8 mouse cellular contexts compared by ENCODE assay signal in the genomic region with DNA sequence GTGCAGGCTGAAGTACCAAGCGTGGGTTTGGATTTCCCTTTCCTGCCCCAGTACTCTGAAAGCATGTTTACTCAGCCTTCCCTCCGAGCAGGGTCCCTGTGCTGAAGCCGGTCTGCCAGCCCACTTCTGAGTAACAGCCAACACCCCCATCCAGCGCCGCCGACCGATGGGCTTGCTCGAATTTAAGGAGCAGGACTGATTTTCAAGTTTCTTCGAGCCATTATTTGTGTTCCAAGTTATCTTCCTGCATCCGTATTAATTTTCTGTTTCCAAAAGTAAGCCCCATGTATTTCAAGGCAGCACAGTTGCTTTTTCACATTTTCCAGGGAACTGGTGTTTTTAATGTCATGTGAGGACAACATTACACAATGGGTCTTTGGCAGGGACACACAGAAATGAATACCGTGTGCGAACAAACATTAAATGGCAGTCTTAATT.
DNase-seq lines count a peak whose midpoint lies in the region; ATAC-seq and TF ChIP-seq lines count a peak whose summit lies in the region.

No protein-coding gene starts in this region.

- intact Hi-C loops in left cerebral cortex, adult 2 months (cut with DNase I), result loop anchor here (1.0 to 10.0 kb wide), 4 partner anchors 33 to 525 kb away; a partner anchor contains a TSS
- intact Hi-C loops in left cerebral cortex, postnatal 25 days (cut with DNase I), result loop anchor here (2.0 to 10.0 kb wide), 3 partner anchors 35 to 263 kb away; no protein-coding TSS in a partner anchor

- H3K36me3 ChIP-seq in forebrain, embryonic 16.5 days (ENCODE audit: control insufficient read depth, insufficient read depth), result no peaks in the 10 kb centered on the region

- H3K27me3 ChIP-seq in cerebellum, adult 2 months (ENCODE audit: control insufficient read depth, insufficient read depth, low read length), result no peaks in the 10 kb centered on the region
- H3K27me3 ChIP-seq in forebrain, embryonic 16.5 days (replicated peaks; ENCODE audit: control insufficient read depth, insufficient read depth, low read length), result no peaks in the 10 kb centered on the region

- no peak for TF ChIP-seq POLR2A in cerebellum, adult 2 months (IDR thresholded peaks at IDR 0.05; ENCODE audit: borderline replicate concordance, insufficient read depth, low read length)

- no peaks in the 10 kb centered on the region; the same call in 1 of the 2 replicates for H3K4me1 ChIP-seq in cerebellum, adult 2 months (ENCODE audit: control insufficient read depth, insufficient read depth, low read length)
- H3K4me1 ChIP-seq in forebrain, embryonic 16.5 days (replicated peaks; ENCODE audit: control insufficient read depth, insufficient read depth, low read length), result peaks cover 15% of the 10 kb centered on the region; the same call in 1 of the 2 replicates

- no peaks in the 10 kb centered on the region for H3K9me3 ChIP-seq in forebrain, embryonic 16.5 days (ENCODE audit: control insufficient read depth, low read length)

- H3K4me3 ChIP-seq in cerebellum, adult 2 months (replicated peaks; ENCODE audit: insufficient read depth, low read depth, low read length), result no peak overlapping the region
- no peak overlapping the region for H3K4me3 ChIP-seq in left cerebral cortex, adult 2 months
- H3K4me3 ChIP-seq in forebrain, embryonic 16.5 days (replicated peaks; ENCODE audit: low read length), result no peak overlapping the region

- peak in 1 of 2 experiments; percentile 38 for DNase-seq in cerebellum, adult 2 months
- no peak for DNase-seq in cerebellum, adult 18-20 months
- DNase-seq in left cerebral cortex, adult 2 months (ENCODE audit: extremely low spot score in 1 of 2, low spot score in 2 of 2), result no peak
- DNase-seq in left cerebral cortex, adult 11 months (ENCODE audit: low spot score), result no peak
- peak; percentile 55 for DNase-seq in lung, postnatal 10 days
- no peak for DNase-seq in thymus, postnatal 36 days
- DNase-seq in left cerebral cortex, postnatal 25 days (ENCODE audit: low spot score in 2 of 2), result no peak

- no peak for TF ChIP-seq CTCF in cerebellum, adult 2 months (IDR thresholded peaks at IDR 0.05; ENCODE audit: borderline replicate concordance, insufficient read depth, low read depth, low read length)
- TF ChIP-seq CTCF in left cerebral cortex, adult 2 months (IDR thresholded peaks at IDR 0.05), result no peak

- ATAC-seq in forebrain, embryonic 16.5 days, result peak; percentile 80

- WGBS in cerebellum, adult 2 months, result 44% methylated on average over 12 of the region's 12 CpGs
- WGBS in forebrain, embryonic 16.5 days, result 38% methylated on average over 12 of the region's 12 CpGs

- H3K27ac ChIP-seq in cerebellum, adult 2 months (ENCODE audit: insufficient read depth, low read length), result peak overlapping the region; percentile 13; the same call in 1 of the 2 replicates
- H3K27ac ChIP-seq in left cerebral cortex, adult 2 months, result peak overlapping the region; percentile 71
- H3K27ac ChIP-seq in forebrain, embryonic 16.5 days (ENCODE audit: low read length), result peak overlapping the region; percentile 68

- no peak overlapping the region for H3K9ac ChIP-seq in forebrain, embryonic 16.5 days (replicated peaks; ENCODE audit: low read depth, low read length)

- H3K4me2 ChIP-seq in forebrain, embryonic 16.5 days (ENCODE audit: low read length), result no peak overlapping the region

Comparison
In these comparisons a context has a peak if more than half of its experiments do, and no peak if none do; other contexts are left out.
1. H3K27ac ChIP-seq: peak in every context shown above with its lines; median percentile 71 in left cerebral cortex, adult 2 months; 68 in forebrain, embryonic 16.5 days; 13 in cerebellum, adult 2 months.